Mouse (Mus musculus) heart, adult 2 months (tissue): ENCODE measurements around the gene Sidt2. TPM values are rescaled to one million over a fixed set of nuclear protein-coding genes. Genes with fewer than 3 reads are reported as not detected.

Source experiments
- DNase-seq, 2 experiments: peaks; one replicate each; pipeline ENCODE4 v3.0.0; 2021
- H3K27ac ChIP-seq: fragments of 200-600 bp; 2 replicates; pipeline ENCODE4 v1.8.1; 2022
- H3K27me3 ChIP-seq: fragments of 200-500 bp; 2 replicates; pipeline ENCODE4 v1.6.1; 2012; ENCODE audit warnings: mild to moderate bottlenecking, low read length, inconsistent platforms, mixed read lengths; ENCODE audit not compliant: control insufficient read depth, insufficient read depth
- H3K36me3 ChIP-seq: fragments of 200-500 bp; 2 replicates; pipeline ENCODE4 v1.6.1; 2012; ENCODE audit warnings: low read length, inconsistent platforms; ENCODE audit not compliant: control insufficient read depth, insufficient read depth
- H3K4me1 ChIP-seq: fragments of 200-500 bp; 2 replicates; pipeline ENCODE4 v1.6.1; 2011; ENCODE audit warnings: low read length; ENCODE audit not compliant: control insufficient read depth, insufficient read depth
- H3K4me3 ChIP-seq: fragments of 200-600 bp; 2 replicates; pipeline ENCODE4 v1.8.1; 2022
- H3K79me2 ChIP-seq: fragments of 200-500 bp; replicated peaks from 2 replicates; pipeline ENCODE4 v1.6.1; 2012; ENCODE audit warnings: mild to moderate bottlenecking, inconsistent platforms, low read length, moderate library complexity, mixed read lengths; ENCODE audit not compliant: control insufficient read depth, insufficient read depth
- H3K9ac ChIP-seq: fragments of 200-500 bp; 2 replicates; pipeline ENCODE4 v1.6.1; 2012; ENCODE audit warnings: low read depth, mild to moderate bottlenecking, control low read depth, inconsistent platforms, low read length, mixed read lengths
- CTCF ChIP-seq: fragments of 200-600 bp; IDR thresholded peaks from 2 replicates; pipeline ENCODE4 v1.8.1; 2022; ENCODE audit warnings: antibody characterized with exemption, mild to moderate bottlenecking, moderate library complexity
- EP300 ChIP-seq: fragments of 200-500 bp; IDR thresholded peaks from 2 replicates; pipeline ENCODE4 v1.6.1; 2011; ENCODE audit warnings: low read depth, low read length, control low read depth; ENCODE audit not compliant: insufficient read depth
- POLR2A ChIP-seq: fragments of 200-500 bp; IDR thresholded peaks from 2 replicates; pipeline ENCODE4 v1.6.1; 2011; ENCODE audit warnings: mild to moderate bottlenecking, low read depth, low read length, control low read depth; ENCODE audit not compliant: insufficient read depth
- WGBS: fragments of 180-500 bp; shearing (Covaris S2); methylation state at CpG from one replicate; pipeline ENCODE4 v1.1.7; 2018; 5-methylcytosine and 5-hydroxymethylcytosine counted together
- intact Hi-C: fragments of 180-260 bp; cut with DNase I; formaldehyde crosslinking; loops from one replicate; pipeline ENCODE4 v1.15.1; 2025
- long read RNA-seq: library from polyadenylated mRNA; stranded (forward); transcript quantifications from one replicate; pipeline ENCODE4 v2.0.0, GENCODE M21; 2021
- polyA plus RNA-seq: library from polyadenylated mRNA; depleted of rRNA; stranded (reverse); fragments of >200 nt; gene quantifications from 2 replicates; pipeline ENCODE4 v1.2.3, GENCODE M21; 2012; rRNA removed
- total RNA-seq, 2 experiments: library from RNA; stranded (reverse); gene quantifications; 2 replicates each; pipeline ENCODE4 v1.2.3; 2021

Sidt2 gene
- total RNA-seq (10 to 100 TPM; 71.6 to 81.7 TPM), polyA plus RNA-seq (216 and 414 TPM in 2 replicates)
- long read RNA-seq, full-length matches to known transcripts = 3 of 50 reads
- long read RNA-seq, partial matches to known transcripts = 22 of 50 reads
- long read RNA-seq, other reads (novel, unspliced or antisense) = 25 of 50 reads

DNA sequence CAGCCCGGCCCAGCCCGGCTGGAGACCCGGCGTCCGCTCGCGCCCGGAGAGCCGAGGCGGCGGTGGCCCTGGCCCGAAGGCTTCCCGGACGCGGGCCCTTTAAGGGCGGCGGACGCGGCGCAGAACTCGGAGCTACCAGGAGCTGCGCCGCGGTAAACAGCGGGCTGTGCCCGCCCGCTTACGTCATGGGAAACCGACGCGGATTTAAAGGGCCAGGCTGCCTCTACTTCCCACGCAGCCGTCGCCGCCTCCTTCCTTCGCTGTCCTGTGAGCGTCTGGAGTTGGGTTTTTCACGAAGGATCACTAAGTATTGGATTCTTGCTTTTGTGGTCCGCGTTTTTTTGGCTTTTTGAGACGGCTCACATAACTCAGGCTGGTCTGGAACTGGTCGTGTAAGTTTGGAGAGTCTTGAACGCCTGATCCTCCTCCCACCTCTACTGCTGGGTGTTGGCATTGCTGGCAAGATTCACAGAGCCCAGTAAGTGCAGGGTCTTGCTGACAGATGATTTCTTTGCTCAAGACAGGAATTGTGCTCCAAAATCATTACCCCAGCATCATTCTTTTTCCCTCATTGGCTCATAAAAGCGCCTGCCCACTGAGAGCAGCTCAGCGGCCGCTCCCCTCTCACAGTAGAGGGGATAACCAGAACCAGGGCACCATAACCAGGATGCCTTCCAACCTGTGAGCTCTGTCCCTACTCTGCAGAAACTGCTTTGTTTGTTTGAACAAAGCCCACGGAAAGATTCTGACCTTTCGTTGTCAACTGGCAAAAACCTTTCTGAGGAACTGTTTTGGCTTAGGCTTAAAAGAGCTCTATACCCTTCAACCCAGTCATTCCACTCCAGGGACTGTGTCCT lies at the start of gene Sidt2:
Gene Sidt2, minus strand, starts transcription at position 152 of the 857 bp plus-strand sequence.
- 1% methylated on average over 48 of the region's 48 CpGs for WGBS

DNA sequence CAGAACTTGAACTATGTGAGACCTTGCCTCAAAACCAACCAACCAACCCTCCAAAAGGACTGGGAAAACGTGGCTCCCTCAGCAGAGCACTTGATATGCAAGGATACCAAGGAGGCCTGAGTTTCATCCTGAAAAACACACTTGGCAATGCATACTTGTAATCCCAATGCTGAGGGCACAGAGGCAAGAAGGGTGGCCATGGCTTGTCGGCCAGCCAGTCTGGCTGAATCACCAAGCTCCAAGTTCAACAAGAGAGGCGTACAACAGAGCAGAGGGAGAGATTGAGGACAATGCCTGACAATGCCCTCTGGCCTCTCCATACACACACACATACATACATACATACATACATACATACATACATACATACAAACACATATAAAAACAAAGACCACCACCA lies 49.5 kb upstream of the Sidt2 start:
- DNase-seq = no peak
- Histone ChIP-seq H3K4me3 (no peak overlapping the region), H3K4me1 (no peaks in the 10 kb centered on the region), H3K9ac (no peak overlapping the region), H3K79me2 (no peaks in the 10 kb centered on the region), H3K36me3 (no peaks in the 10 kb centered on the region), H3K27ac (no peak overlapping the region), H3K27me3 (no peaks in the 10 kb centered on the region)
- 63% methylated on average over 3 of the region's 3 CpGs for WGBS
- no peak for TF ChIP-seq EP300
- TF ChIP-seq CTCF = no peak
- TF ChIP-seq POLR2A = no peak
- intact Hi-C loops = no loop called here

More for the DNA sequence above, at the start of gene Sidt2:
- H3K36me3 ChIP-seq = no peaks in the 10 kb centered on the region; the same call in 1 of the 2 replicates
- peak within 1 kb of the TSS; percentile 72 for H3K4me3 ChIP-seq
- intact Hi-C loops = loop anchor here (1.0 kb wide), 2 partner anchors 29 to 48 kb away; no protein-coding TSS in a partner anchor
- H3K9ac ChIP-seq = peak within 1 kb of the TSS; percentile 97
- peak within 1 kb of the TSS; percentile 95 for H3K27ac ChIP-seq
- H3K79me2 ChIP-seq = peaks cover 2% of the 10 kb centered on the region; the same call in 1 of the 2 replicates
- TF ChIP-seq EP300 = 0 out of 2 replicates have a peak, but pooled peaks have one; percentile 51
- peak; percentile 15; the same call in 1 of the 2 replicates for TF ChIP-seq CTCF
- TF ChIP-seq POLR2A = peak; percentile 63
- H3K27me3 ChIP-seq = no peaks in the 10 kb centered on the region
- DNase-seq = peak; percentile 93 to 95
- peaks cover 10% of the 10 kb centered on the region for H3K4me1 ChIP-seq

DNA sequence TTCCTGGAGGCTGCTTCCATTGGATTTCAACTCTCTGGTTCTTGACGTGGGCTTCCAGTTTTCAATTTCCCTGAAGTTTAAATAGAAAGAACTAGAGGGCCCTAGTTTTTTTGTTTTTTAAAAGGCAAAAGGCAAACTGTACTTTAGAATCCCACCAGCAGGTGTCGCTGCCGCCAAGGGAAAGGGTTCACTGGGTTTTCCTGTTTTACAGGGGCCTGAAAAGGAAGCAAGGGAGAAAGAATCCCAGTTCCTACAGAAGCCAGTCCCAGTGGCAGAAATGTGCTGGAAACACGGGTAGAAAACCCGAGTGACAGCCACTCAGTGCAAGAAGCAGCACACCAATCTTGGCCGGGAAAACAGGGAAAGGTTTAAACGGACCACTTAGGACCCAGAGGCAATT lies 48.7 kb upstream of the Sidt2 start:
- WGBS = 3% methylated on average over 7 of the region's 7 CpGs
- no peaks in the 10 kb centered on the region for H3K4me1 ChIP-seq
- H3K9ac ChIP-seq = no peak overlapping the region
- H3K27me3 ChIP-seq = no peaks in the 10 kb centered on the region
- H3K79me2 ChIP-seq = no peaks in the 10 kb centered on the region
- H3K27ac ChIP-seq = no peak overlapping the region
- H3K36me3 ChIP-seq = no peaks in the 10 kb centered on the region
- TF ChIP-seq POLR2A = no peak
- peak; percentile 97 for TF ChIP-seq CTCF
- TF ChIP-seq EP300 = peak; percentile 96
- no peak overlapping the region for H3K4me3 ChIP-seq
- intact Hi-C loops = loop anchor here (1.0 kb wide), 3 partner anchors 188 to 311 kb away; no protein-coding TSS in a partner anchor
- DNase-seq = peak; percentile 72 to 91

DNA sequence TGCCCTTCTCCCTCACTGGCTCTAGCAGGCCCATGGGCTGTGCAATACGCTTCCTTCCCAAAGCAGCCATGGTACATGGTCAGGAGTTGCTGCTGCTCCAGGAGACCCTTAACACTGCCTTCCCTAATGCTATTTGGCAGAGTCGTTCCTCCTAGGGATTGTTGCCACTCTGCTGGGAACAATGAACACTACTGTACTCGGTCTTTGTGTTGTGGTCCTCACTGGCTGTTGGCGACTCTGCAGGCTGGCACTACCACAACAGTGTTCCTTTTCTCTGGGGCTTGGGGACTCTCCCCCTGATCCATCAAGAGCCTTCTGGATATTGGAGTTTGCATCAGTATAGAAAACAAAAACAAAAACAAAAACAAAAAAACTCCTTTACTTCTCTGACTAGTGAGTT lies 44.0 kb upstream of the Sidt2 start:
- H3K4me3 ChIP-seq = no peak overlapping the region
- no peak for DNase-seq
- WGBS = 77% methylated on average over 4 of the region's 4 CpGs
- no peaks in the 10 kb centered on the region for H3K27me3 ChIP-seq
- TF ChIP-seq EP300 (no peak), POLR2A (no peak), CTCF (no peak)
- H3K36me3 ChIP-seq = no peaks in the 10 kb centered on the region
- H3K27ac ChIP-seq = no peak overlapping the region
- intact Hi-C loops = no loop called here
- H3K4me1 ChIP-seq = no peaks in the 10 kb centered on the region
- H3K9ac ChIP-seq = no peak overlapping the region
- no peaks in the 10 kb centered on the region for H3K79me2 ChIP-seq

DNA sequence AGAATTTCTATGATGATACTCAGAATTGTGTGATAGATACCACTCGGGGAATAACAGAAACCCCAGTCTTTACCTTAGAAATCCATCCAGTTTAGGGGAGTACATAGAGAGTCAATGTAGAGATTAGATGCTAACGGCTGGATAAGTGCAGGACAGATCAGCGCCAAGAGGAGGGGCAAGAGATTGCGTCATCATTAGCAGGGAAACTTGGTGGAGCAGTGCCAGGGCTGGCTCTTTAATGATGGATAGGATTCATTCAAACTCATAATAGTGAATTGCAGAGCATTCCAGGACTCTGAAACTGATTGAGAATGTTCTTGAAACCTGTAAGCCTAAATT lies 30.1 kb upstream of the Sidt2 start:
- Histone ChIP-seq H3K27ac (peak overlapping the region; percentile 95), H3K27me3 (no peaks in the 10 kb centered on the region), H3K36me3 (peaks cover 6% of the 10 kb centered on the region; the same call in 1 of the 2 replicates), H3K79me2 (no peaks in the 10 kb centered on the region), H3K9ac (peak overlapping the region; percentile 96), H3K4me3 (peak overlapping the region; percentile 97), H3K4me1 (peaks cover 7% of the 10 kb centered on the region)
- intact Hi-C loops = no loop called here
- WGBS = 0% methylated on average over 4 of the region's 4 CpGs
- DNase-seq = peak; percentile 64 to 76
- TF ChIP-seq CTCF = no peak
- TF ChIP-seq EP300 = no peak
- TF ChIP-seq POLR2A = no peak
